Mouse (Mus musculus): ENCODE data around the gene Slc22a2.
"Not testable (repeated sequence)": the region's sequence is repeated elsewhere in the genome, so short reads cannot be mapped to it uniquely, and the experiment has no call there.

The Slc22a2 gene

DNA sequence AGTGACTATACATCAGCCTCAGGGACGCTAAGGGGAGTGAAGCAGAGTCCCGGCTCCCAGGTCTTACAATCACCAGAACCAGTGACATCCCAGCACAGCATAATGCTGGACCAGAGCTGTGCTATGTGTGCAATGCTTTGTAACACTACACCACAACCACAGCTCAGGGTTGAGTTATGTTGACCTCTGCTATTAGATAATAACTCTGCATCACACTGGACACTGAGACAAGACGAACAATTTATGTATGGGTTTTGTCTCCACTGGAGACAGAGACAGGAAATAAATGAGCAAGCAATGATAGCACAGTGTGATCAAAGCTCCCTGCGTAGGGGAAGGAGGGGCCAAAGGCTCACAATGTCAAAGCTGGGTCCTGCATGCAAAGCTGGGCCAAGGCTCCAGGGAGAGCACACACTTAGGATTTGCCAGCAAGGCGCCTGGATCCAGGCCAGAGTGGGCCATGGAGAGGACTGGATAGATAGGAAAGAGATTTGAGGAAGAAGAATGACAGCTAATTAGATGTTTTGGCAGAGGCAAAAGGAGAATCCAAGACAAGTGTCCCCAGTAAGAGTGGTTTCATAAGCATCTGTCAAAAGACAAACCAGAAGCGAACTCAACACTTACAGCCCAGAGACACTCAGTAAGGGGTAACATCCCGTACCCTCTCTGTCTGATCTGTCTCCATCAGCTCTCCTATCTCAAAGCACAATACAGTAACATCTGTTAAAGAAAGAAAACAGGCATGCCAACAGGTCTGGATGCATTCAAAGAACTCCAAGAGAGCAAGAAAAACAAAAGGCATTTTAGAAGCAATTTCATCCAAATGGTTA is 48.1 kb downstream of the Slc22a2 start:
- no peak for DNase-seq

DNA sequence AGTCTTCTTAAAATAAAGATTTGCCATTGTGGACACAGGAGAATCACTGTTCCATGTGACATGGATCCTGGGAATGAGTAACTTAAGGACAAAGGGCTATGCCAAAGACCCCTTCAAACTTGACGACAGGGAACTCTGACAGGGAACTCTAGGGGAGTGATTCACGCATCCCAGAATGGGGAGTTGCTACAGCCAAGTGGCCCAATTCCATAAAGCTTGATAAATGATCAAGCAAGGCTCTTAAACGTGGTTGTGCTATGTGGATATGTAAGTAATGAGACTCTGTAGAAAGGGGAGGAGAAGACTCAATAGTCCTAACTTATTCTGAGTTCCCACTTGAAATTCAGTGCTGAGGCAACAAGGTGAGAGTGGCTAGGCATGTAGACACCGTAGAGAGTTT is 50.9 kb downstream of the Slc22a2 start:
- no peak for DNase-seq

DNA sequence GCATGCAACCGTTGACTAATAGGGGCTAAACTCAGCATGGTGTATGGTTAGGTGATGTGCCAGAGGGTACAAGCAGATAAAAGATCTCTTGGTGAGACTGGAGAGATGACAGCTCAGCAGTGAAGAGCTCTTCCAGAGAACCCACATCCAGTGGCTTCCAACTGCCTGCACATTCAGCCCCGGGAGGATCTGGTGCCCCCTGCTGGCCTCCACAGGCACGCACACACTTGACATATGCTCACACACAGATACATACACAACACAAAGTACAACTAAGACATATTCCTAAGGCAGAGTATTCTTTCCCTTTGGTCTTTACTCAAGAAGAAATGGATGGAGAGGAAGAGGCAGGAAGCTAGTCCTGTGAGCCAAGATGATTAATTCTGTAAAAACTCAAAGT is 55.7 kb downstream of the Slc22a2 start:
- DNase-seq = no peak

DNA sequence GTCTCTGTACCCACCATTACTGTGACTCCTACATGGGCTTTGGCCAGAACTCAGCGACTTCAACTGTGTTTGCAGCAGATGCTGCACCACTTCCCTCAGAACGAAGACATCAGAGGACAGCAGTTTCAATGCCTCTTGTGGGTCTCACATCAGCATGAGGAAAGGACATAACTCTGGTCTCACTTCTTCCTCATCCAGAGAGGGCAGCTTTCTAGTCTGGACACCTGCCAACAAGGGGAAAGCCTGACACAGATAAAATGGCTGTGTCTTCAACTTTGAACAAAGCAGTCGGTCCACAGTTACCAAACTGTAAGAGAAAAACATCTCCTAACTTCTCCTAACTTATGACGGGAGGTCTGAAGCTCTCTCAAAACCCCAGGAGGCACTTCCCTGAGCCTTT is 57.2 kb downstream of the Slc22a2 start:
- DNase-seq = no peak

DNA sequence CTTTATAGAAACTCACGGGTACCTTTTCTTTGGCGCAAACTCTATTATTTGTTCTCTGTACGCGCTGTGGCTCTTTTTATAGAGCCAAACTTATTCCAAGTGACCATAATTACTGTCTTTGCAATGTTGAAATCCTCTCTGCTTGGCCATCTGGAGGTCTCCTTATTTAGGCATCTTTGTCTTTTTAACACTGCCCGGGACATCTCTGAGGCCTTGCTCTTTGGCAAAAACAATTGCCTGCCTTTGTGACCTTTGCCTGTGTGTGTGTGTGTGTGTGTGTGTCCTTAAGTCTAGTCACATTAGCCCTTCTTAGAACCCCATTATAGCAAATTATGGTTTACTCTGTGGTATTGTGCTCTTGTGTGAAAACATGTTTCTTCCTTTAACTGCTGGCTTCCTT is 61.5 kb downstream of the Slc22a2 start:
- DNase-seq = no peak

DNA sequence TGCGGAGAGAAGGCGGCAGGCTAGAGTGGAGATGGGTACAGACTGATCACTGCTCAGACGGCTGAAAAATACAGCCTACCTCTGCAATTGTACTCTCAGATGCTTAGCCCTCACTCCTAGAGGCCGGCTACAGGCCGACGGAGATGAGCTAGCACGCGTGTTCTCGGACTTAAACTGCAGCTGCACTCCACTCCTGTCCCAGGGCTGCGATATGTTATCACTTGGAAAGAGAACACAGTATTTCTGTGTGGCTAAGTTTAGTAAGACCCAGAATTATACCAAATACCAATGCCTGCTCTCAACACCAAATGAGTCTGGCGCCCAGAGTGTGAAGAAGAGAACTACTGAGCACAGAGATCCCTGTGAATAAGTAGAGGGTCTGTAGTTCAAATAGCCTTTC is 68.7 kb downstream of the Slc22a2 start:
- DNase-seq = no peak

DNA sequence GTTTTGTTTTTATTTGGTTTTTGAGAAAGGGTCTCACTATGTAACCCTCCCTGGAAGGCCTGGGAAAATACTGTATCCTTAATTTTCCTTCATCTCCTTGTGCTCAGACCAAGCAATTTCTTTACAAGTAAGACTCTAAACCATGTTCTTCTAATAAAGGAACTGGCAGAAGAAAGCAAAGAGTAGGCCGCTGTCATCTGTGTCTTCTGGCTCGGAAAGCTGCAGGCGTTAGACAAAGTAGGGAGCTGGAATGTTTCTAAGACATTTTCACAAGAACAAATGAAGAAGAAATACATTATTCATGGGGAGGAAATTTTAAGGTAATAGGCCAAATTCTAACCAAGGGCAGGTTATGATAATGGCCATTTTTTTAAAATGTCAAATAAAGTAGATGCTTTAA is 70.1 kb downstream of the Slc22a2 start:
- peak; percentile 47 for DNase-seq

DNA sequence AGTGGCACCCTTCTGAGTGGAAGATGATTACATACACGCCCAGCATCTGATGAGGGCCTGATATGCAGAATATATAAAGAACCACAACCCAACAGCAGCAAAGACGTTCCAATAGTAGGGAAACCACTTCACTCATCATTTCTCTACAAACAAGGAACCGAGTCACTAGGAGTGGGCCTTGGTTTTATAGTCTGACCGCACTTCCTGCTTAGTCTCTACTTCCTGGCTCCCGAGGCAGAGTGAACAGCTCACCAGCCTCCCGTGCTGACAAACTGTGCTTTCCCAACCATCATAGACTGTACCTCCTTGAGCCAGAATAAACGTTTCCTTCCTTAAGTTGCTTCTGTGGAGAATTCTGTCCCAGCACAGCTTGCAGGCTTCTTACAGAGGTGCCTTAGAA is 71.9 kb downstream of the Slc22a2 start:
- no peak for DNase-seq

DNA sequence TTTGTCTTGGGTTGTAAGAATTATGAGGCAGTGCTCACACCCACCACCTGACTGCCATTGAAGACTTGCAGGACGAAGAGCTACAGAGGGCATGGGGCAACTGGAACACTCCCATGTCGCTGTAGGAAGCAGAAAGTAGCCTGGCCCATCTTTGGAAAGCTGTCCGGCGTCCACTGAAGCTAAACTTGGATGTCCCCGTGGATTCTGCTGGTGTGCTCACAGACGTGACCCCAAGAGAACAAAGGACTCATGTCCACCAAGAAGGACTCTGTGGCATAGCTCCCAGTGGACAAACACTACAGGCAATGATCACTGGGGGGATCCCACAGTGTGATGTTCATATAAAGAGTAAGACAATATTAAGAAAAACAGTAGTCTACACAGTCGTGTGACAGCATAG is 74.9 kb downstream of the Slc22a2 start:
- no peak for DNase-seq

DNA sequence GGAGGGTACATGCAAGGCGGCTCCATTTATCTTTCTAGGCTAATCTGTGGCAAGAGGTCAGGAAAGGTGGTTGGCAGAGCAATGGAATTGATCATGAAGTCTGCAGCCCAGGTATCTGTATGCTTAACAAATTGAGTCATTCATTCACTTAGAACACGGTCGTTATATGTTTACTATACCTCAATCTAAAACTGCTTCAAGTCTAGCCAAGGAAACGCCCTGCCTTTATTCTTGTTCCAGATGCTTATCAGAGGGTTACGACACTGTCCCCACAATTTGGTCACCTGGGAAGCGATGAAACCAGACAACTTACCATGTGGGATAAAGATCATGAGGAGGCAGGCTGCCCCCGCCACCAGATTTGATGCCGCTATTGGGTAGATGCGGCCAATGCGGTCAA is 75.3 kb downstream of the Slc22a2 start:
- DNase-seq = no peak

DNA sequence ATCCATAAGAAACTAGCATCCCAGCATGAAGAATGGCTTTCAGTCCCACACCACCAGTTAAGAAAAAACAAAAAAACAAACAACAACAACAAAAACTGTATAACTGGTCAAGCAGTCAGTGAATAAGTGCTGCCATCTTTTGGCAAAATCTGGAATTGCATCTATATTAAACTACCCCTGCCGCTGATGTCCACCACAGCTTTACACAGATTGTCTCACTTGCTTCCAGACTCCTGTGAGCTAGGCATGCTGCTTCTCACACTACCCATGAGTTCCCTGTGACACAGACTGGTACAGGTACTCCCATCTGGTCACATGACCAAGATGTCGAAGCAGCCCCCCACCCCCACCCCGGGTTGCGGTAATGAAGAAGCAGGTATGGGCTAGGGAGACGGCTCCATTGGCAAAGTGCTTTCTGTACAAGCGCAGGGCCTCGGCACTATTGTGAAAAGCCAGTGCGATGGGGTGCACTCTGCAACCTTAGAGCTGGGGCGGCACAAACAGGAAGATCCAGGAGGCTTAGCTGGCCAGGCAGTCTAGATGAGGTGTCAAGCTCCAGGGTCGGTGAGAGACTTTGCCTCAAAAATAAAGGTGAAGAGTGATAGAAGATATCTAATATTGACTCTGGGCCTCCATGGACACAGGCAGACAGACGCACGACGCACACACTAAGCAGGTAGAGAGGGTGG is 76.8 kb downstream of the Slc22a2 start:
- DNase-seq = no peak

DNA sequence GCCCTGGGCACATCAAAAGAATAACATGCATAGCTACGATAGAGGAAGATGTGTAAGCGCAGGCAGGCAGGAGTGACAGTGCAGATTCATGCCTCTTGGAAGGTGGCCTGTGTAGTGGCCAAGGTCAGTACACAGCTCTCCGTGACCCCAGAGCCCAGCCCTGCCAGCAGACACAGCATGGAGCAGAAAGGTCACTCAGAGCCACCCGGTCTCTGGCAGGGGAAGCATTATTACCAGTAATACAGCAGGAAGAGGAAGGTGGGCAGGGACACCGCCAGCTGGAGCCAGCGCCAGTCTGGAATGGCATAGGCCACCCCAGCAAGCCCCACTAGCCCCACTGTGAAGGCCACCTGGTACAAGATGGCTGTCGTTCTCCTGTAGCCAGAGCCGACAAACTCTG is 80.2 kb downstream of the Slc22a2 start:
- no peak for DNase-seq

DNA sequence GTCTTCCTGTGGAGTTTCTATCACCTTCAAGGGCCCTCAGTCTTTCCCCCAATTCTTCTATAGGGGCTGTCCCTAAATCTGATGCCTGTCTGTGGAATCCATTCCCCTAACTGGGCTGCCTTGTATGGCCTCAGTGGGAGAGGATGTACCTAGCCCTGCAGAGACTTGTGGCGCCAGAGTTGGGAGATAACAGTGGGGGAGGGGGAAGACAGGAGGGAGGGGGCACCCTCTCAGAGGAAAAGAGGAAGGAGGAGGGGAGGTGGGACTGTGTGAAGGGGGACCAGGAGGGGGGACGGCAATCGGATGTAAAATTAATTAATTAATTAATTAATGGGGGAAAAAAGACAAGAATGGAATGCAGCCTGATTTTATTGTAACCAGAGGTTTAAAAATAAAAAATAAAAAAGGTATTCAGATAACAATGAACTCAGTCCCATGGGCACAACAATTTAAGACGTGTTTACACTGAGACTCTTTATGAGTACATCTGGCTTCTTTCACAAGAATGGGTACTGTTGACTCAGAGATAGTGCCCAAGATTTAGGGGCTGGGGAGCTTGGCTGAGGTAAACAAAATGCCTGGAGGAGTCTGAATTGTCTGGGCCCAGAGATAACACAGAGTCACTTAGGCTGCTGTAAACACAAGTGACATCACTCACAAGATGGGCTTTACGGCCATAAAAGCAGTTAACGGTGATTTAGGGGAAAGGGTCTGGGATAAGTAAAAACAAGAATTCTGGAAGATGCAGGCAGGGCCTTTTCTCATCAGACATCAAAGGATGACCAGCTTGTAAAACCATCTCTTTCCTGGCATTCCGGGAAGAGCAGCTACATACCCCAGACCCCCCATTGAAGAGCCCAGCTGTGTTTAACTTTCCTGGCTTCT is 84.8 kb downstream of the Slc22a2 start:
- no peak for DNase-seq

DNA sequence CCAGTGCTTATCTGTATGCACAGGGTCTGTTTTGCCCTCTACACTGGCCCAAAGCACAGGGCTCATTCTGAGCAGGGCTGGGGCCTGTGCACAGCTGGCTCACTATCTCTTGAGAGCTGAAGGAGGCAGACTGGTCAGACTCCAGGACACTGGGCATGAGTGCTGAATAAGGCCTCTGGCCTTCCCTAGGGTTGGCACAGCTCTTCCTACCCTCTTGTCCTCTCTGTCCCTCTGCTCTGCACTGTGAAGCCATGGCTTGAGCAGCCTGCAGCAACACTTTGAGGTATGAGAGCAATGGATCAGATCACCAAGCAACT is 85.4 kb downstream of the Slc22a2 start:
- DNase-seq = no peak

DNA sequence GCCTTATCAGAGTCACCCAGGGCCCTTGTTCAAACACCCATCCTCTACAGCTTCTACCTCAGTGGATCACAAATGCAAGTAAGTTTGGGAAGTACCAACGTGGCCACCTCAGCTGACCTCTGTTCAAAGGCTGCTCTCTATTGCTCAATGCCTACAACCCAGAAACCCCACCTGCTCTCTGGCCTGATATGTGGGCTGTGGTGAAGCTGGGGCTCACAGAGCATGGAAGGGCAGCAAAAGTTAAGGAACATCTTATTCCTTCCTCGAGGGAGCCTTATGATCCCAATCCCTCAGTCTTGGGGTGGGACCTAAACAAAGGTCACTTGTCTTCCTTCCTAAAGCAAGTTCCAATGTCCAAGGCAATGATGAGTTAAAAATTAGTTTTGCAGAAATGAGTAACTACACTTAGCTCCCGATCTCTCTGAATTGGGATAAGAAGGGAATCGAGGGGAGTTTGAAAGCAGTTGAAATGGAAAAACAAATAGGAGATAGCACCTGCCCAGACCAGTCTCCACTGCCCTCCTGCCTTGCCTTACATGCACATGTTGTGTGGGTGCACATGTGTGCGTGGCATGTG is 87.2 kb downstream of the Slc22a2 start:
- DNase-seq = no peak

DNA sequence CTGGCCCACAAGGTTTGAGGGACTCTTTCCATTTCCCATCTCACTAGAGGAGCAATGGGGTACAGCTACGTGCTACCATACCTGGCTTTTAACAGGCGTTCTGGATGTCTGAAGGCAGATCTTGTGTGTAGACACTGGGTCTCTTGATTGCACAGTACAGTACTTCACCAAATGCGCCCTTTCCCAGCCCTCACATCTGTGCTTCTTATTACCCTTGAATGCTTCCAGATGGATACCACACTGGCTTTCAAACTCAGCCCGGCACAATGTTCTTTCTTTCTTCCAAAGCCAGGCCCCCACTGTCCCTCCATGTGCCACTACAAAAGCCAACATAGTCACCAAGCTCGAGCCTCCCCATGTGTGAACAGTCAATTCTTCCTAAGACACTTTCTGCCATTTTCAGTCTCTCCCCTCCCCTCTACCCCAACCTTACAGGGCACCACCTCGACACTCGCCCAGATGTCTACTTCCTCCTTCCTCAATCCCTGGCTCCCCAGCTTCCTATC is 88.4 kb downstream of the Slc22a2 start:
- no peak for DNase-seq

DNA sequence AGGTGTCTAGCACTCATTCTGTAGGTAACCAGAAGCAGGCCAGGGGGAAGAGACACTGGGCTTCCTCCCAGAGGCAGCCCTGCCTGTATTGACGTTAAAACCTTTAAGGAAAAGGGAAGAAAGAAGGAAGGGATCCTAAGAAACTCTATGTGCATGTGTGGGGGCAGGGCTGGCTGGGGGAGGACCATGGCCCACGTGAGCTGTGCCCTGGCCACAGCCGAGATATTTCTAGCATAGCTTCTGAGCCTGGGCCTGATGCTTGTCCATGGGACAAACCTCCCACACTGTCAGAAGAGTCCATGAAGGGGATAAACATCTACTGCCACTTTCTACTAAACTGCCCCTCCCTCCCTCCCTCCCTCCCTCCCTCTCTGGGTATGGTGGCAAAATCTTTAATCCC is 89.9 kb downstream of the Slc22a2 start:
- no peak for DNase-seq

DNA sequence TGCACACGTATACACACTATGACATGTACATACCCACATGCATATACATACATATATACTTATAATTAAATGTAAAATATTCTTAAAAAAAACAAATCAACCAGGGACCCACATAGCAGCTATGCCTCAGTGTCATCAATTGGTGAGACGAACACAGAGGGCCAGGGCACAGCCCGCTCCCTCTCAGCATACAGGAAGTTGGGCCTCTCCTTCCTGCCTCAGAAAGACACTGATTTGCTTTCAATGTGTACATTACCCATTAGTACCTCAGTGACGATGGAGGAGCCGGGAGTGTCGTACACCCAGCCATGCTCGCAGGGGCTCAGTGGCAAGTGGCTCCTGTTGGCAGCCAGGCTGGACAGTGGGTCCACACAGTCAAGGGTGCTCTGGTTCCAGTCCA is 91.0 kb downstream of the Slc22a2 start:
- DNase-seq = not testable (repeated sequence)

DNA sequence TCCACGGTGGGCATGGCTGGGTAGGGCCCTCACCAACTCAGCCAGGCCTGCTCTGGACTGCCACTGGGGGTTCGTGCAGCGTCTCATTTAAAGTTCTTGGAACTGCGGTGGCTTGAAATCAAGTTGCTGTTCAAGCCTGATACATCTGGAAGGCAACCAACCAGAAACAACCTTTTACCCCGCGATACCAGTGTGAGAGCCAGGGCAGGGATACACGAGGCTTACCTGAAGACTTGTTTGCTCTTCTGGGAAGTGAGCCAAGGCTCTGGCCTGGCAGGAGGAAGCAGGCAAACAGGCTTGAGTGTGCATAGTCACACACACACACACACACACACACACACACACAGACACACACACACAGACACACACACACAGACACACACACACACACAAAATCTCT is 91.7 kb downstream of the Slc22a2 start, which contains the start of gene Slc22a1:
Slc22a1 (minus strand) TSS at position 184 of the 400 bp plus-strand sequence.
- no peak for DNase-seq

DNA sequence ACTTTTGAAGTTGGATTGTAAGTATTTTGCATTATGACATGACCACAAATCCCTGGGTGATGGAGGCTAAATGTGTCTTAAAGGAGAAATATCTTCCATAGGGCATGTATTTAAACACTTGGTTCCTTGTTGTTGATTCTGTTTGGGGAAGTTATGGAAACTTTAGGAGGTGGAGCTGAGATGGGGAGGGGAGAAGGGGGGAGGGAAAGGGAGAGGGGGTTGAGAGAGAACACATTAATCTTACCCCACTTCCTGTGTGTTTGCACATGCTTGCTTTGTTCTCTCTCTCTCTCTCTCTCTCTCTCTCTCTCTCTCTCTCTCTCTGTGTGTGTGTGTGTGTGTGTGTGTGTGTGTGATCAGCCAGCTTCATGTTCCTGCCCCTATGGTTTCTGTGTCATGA is 93.2 kb downstream of the Slc22a2 start:
- DNase-seq = no peak

Data from layer of hippocampus, adult 9-11 months (tissue).